Mouse (Mus musculus): ENCODE results near the gene Heatr1. TPM values are rescaled to one million over a fixed set of nuclear protein-coding genes. Genes with fewer than 3 reads are reported as not detected.

The Heatr1 gene
- total and polyA plus RNA-seq, 3 experiments = 130 to 468 (median 156) TPM

DNA sequence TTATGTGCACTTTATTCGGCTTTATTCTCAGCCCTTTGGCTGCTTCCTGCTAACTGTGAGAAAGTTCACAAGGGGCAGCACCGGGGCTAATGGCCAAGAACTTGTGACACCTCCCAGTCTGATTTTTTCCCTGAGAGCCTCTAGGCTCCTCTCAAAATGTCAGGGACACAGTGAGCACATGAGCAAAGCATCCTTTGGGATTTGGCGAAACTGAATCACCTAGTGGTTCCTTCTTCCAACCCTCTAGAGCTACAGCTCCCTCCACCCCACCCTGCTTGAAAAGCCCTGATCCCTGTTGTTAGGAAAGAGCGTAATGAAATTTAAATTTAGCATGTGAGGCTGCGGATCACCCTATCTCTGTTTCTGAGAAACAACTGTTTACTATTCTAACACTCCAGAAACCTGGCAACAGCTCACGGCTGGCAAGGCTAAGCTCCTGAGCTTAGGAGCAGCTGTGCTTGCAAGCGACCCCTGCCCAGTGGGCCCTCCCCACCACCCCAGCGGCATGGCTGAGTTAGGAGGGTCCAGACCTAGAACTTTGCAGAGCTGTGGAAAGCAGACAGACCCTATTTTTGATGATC, 25.7 kb upstream of the Heatr1 start:
- DNase-seq (ENCODE audit: low read depth, low spot score) = no peak

DNA sequence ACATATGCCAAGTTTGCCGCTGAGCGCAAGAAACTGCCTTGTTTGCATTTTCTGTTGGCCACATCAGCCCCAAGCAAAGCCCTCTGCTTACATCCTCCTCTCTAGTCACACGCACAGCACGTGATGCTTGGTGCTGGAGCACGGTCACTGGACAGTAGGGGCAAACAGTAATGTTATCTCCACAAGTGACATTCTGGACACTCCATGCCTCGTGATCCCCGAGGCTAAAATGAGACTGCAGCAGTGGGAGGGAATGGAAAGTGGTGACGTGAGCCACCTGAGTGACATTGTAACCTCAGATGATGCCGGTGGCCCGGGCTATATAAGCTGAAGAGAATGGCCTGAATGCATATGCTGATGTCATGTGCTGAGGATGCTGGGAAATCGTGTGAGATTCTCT, 24.9 kb upstream of the Heatr1 start:
- H3K27ac ChIP-seq (ENCODE audit: control insufficient read depth, low read depth, low read length) = no peak overlapping the region
- H3K79me2 ChIP-seq (ENCODE audit: control insufficient read depth, insufficient read depth, low read length, poor library complexity) = no peaks in the 10 kb centered on the region
- H3K4me3 ChIP-seq (ENCODE audit: control insufficient read depth in 1 of 2, insufficient read depth in 1 of 2, low read depth in 2 of 2, low read length in 2 of 2) = no peak overlapping the region
- H3K27me3 ChIP-seq (ENCODE audit: control insufficient read depth in 1 of 2, insufficient read depth in 2 of 2, low read length in 2 of 2) = no peaks in the 10 kb centered on the region
- no peak for DNase-seq (ENCODE audit: low read depth, low spot score)
- no peaks in the 10 kb centered on the region for H3K9me3 ChIP-seq (replicated peaks; ENCODE audit: insufficient read depth, low read length)
- H3K36me3 ChIP-seq (ENCODE audit: control insufficient read depth in 1 of 2, insufficient read depth in 2 of 2, low read length in 2 of 2) = no peaks in the 10 kb centered on the region
- H3K9ac ChIP-seq (ENCODE audit: control insufficient read depth, low read depth, low read length, poor library complexity, severe bottlenecking) = no peak overlapping the region
- peaks cover 0 to 5% of the 10 kb centered on the region in 2 experiments; a peak in 1 of 4 replicates for H3K4me1 ChIP-seq (ENCODE audit: control insufficient read depth in 1 of 2, insufficient read depth in 2 of 2, low read length in 2 of 2)
- TF ChIP-seq SIN3A (IDR thresholded peaks at IDR 0.05; ENCODE audit: low read length) (no peak), ZNF384 (IDR thresholded peaks at IDR 0.05; ENCODE audit: low read depth, low read length) (no peak), MAZ (IDR thresholded peaks at IDR 0.05; ENCODE audit: low read depth, low read length) (no peak), CHD2 (IDR thresholded peaks at IDR 0.05; ENCODE audit: low read length) (no peak), MAFK (IDR thresholded peaks at IDR 0.05; ENCODE audit: borderline replicate concordance, low read depth, low read length) (no peak), USF2 (IDR thresholded peaks at IDR 0.05; ENCODE audit: borderline replicate concordance in 1 of 2, insufficient read depth in 1 of 2, low read depth in 1 of 2, low read length in 2 of 2) (no peak), KAT2A (conservative IDR thresholded peaks at IDR 0.05; ENCODE audit: low read depth, low read length) (no peak), NELFE (IDR thresholded peaks at IDR 0.05; ENCODE audit: low read depth, low read length) (no peak), CHD1 (IDR thresholded peaks at IDR 0.05; ENCODE audit: low read depth, low read length) (no peak), TBP (IDR thresholded peaks at IDR 0.05; ENCODE audit: low read depth, low read length) (no peak), NRF1 (IDR thresholded peaks at IDR 0.05; ENCODE audit: insufficient read depth, low read depth, low read length, poor library complexity, severe bottlenecking) (no peak), RAD21 (IDR thresholded peaks at IDR 0.05; ENCODE audit: low read depth, low read length) (no peak), USF1 (IDR thresholded peaks at IDR 0.05; ENCODE audit: low read depth, low read length) (no peak), EP300 (IDR thresholded peaks at IDR 0.05; ENCODE audit: low read depth in 1 of 2, low read length in 2 of 2) (no peak), GABPA (IDR thresholded peaks at IDR 0.05; ENCODE audit: low read depth, low read length) (no peak)

More for the DNA sequence above, 25.7 kb upstream of the Heatr1 start:
- Histone ChIP-seq H3K4me3 (ENCODE audit: control insufficient read depth in 1 of 2, insufficient read depth in 1 of 2, low read depth in 2 of 2, low read length in 2 of 2) (no peak overlapping the region), H3K27ac (ENCODE audit: control insufficient read depth, low read depth, low read length) (no peak overlapping the region), H3K36me3 (ENCODE audit: control insufficient read depth in 1 of 2, insufficient read depth in 2 of 2, low read length in 2 of 2) (no peaks in the 10 kb centered on the region), H3K9ac (ENCODE audit: control insufficient read depth, low read depth, low read length, poor library complexity, severe bottlenecking) (no peak overlapping the region), H3K79me2 (ENCODE audit: control insufficient read depth, insufficient read depth, low read length, poor library complexity) (no peaks in the 10 kb centered on the region), H3K27me3 (ENCODE audit: control insufficient read depth in 1 of 2, insufficient read depth in 2 of 2, low read length in 2 of 2) (no peaks in the 10 kb centered on the region), H3K4me1 (ENCODE audit: control insufficient read depth in 1 of 2, insufficient read depth in 2 of 2, low read length in 2 of 2) (peaks cover 0 to 7% of the 10 kb centered on the region in 2 experiments; a peak in 3 of 4 replicates), H3K9me3 (replicated peaks; ENCODE audit: insufficient read depth, low read length) (no peaks in the 10 kb centered on the region)
- TF ChIP-seq USF2 (IDR thresholded peaks at IDR 0.05; ENCODE audit: borderline replicate concordance in 1 of 2, insufficient read depth in 1 of 2, low read depth in 1 of 2, low read length in 2 of 2) (no peak), CTCF (IDR thresholded peaks at IDR 0.05 in 2 of 3, conservative IDR thresholded peaks at IDR 0.05 in 1 of 3; ENCODE audit: control insufficient read depth in 1 of 3, insufficient read depth in 1 of 3, low read depth in 2 of 3, low read length in 3 of 3, poor library complexity in 1 of 3, severe bottlenecking in 1 of 3) (no peak), BHLHE40 (IDR thresholded peaks at IDR 0.05; ENCODE audit: borderline replicate concordance, low read depth, low read length) (no peak), GABPA (IDR thresholded peaks at IDR 0.05; ENCODE audit: low read depth, low read length) (no peak), ZNF384 (IDR thresholded peaks at IDR 0.05; ENCODE audit: low read depth, low read length) (no peak), TAL1 (IDR thresholded peaks at IDR 0.05; ENCODE audit: low read length) (no peak), KAT2A (conservative IDR thresholded peaks at IDR 0.05; ENCODE audit: low read depth, low read length) (no peak), TBP (IDR thresholded peaks at IDR 0.05; ENCODE audit: low read depth, low read length) (no peak), MAX (IDR thresholded peaks at IDR 0.05; ENCODE audit: low read length) (no peak), EP300 (IDR thresholded peaks at IDR 0.05; ENCODE audit: low read depth in 1 of 2, low read length in 2 of 2) (no peak), ELF1 (IDR thresholded peaks at IDR 0.05; ENCODE audit: low read depth, low read length) (no peak), MAFK (IDR thresholded peaks at IDR 0.05; ENCODE audit: borderline replicate concordance, low read depth, low read length) (no peak), USF1 (IDR thresholded peaks at IDR 0.05; ENCODE audit: low read depth, low read length) (no peak), MYC (IDR thresholded peaks at IDR 0.05; ENCODE audit: low read depth, low read length) (no peak), MAZ (IDR thresholded peaks at IDR 0.05; ENCODE audit: low read depth, low read length) (no peak), SIN3A (IDR thresholded peaks at IDR 0.05; ENCODE audit: low read length) (no peak), GATA1 (IDR thresholded peaks at IDR 0.05; ENCODE audit: low read depth, low read length) (no peak)
